Mouse (Mus musculus) kidney, postnatal 0 days (tissue): ENCODE measurements around the gene Anapc2. TPM values are rescaled to one million over a fixed set of nuclear protein-coding genes. Genes with fewer than 3 reads are reported as not detected.

Experiments
- ATAC-seq: fragments of 200-750 bp; cut with Nextera tagmentation; replicated peaks from 2 replicates; pipeline ENCODE4 v1.8.0; 2017; ENCODE audit warnings: low read depth, moderate number of reproducible peaks, moderate TSS enrichment, moderate library complexity; ENCODE audit not compliant: low FRiP score
- DNase-seq: peaks from one replicate; pipeline ENCODE4 v3.0.0-alpha.2; 2016; ENCODE audit warnings: low spot score
- H3K27ac ChIP-seq: fragments of 300-500 bp; sonication (generic); 2 replicates; pipeline ENCODE4 v1.5.1; 2014; ENCODE audit warnings: mild to moderate bottlenecking
- H3K27me3 ChIP-seq: fragments of 300-500 bp; sonication (generic); 2 replicates; pipeline ENCODE4 v1.6.1; 2014; ENCODE audit warnings: low read length, mixed read lengths; ENCODE audit not compliant: insufficient read depth
- H3K36me3 ChIP-seq: fragments of 300-500 bp; sonication (generic); 2 replicates; pipeline ENCODE4 v1.6.1; 2014; ENCODE audit warnings: low read length, mixed read lengths; ENCODE audit not compliant: insufficient read depth
- H3K4me1 ChIP-seq: fragments of 300-500 bp; sonication (generic); replicated peaks from 2 replicates; pipeline ENCODE4 v1.6.1; 2014; ENCODE audit warnings: antibody characterized with exemption, low read length, mixed read lengths; ENCODE audit not compliant: insufficient read depth
- H3K4me2 ChIP-seq: fragments of 300-500 bp; sonication (generic); 2 replicates; pipeline ENCODE4 v1.6.1; 2014; ENCODE audit warnings: mild to moderate bottlenecking, low read length, moderate library complexity, mixed read lengths
- H3K4me3 ChIP-seq: fragments of 300-500 bp; sonication (generic); replicated peaks from 2 replicates; pipeline ENCODE4 v1.5.1; 2014; ENCODE audit warnings: low read depth, low read length
- H3K9ac ChIP-seq: fragments of 300-500 bp; sonication (generic); 2 replicates; pipeline ENCODE4 v1.6.1; 2014; ENCODE audit warnings: low read depth, low read length
- H3K9me3 ChIP-seq: fragments of 300-500 bp; sonication (generic); replicated peaks from 2 replicates; pipeline ENCODE4 v1.6.1; 2016; ENCODE audit warnings: low read length, inconsistent platforms, mixed read lengths
- CTCF ChIP-seq: IDR thresholded peaks from 2 replicates; pipeline ENCODE4 v1.5.1; 2016; ENCODE audit warnings: antibody characterized with exemption, low read depth, mild to moderate bottlenecking, moderate library complexity
- WGBS: fragments of 180-500 bp; shearing (Covaris S2); extraction: QIAGEN DNeasy Blood & Tissue Kit; methylation state at CpG from one replicate; pipeline ENCODE4 v1.1.7; 2014; 5-methylcytosine and 5-hydroxymethylcytosine counted together
- polyA plus RNA-seq: library from polyadenylated mRNA; unstranded; fragments of >200 nt; fragmentation: Nextera tagmentation; extraction: Ambion mirVana; gene quantifications from 2 replicates; pipeline ENCODE4 v1.2.1, GENCODE M21; 2015

Gene Anapc2
- polyA plus RNA-seq, result 79.4 and 84.0 TPM in 2 replicates

- Histone ChIP-seq H3K27ac (peak within 1 kb of the TSS; percentile 86), H3K9ac (peak within 1 kb of the TSS; percentile 81), H3K4me1 (peaks cover 19% of the 10 kb centered on the region), H3K4me3 (peak within 1 kb of the TSS; percentile 59), H3K4me2 (peak within 1 kb of the TSS; percentile 73), H3K36me3 (peaks cover 51% of the 10 kb centered on the region), H3K9me3 (no peaks in the 10 kb centered on the region), H3K27me3 (no peaks in the 10 kb centered on the region)
- DNase-seq, result peak; percentile 97
- peak; percentile 57 for TF ChIP-seq CTCF
- ATAC-seq, result peak; percentile 96
- whole genome bisulfite sequencing, result under 1% methylated on average over 52 of the region's 55 CpGs
These were observed at the start of gene Anapc2, which contains the start of gene Ssna1 for GRCm38 (mm10) chr2:25271827-25272511. TSS of gene Anapc2 (plus strand) at chr2:25272478. TSS of gene Ssna1 (minus strand) at chr2:25272438.

GRCm38 (mm10) chr2:25223681-25224491, 48.4 kb upstream of the Anapc2 start:
- Histone ChIP-seq H3K4me3 (peak overlapping the region; percentile 83), H3K9me3 (no peaks in the 10 kb centered on the region), H3K36me3 (0 out of 2 replicates have a peak, but pooled peaks cover 4% of the 10 kb centered on the region), H3K27me3 (no peaks in the 10 kb centered on the region), H3K9ac (peak overlapping the region; percentile 89), H3K27ac (peak overlapping the region; percentile 97), H3K4me2 (peak overlapping the region; percentile 91), H3K4me1 (peaks cover 15% of the 10 kb centered on the region)
- DNase-seq (peak; percentile 77), ATAC-seq (peak; percentile 47)
- TF ChIP-seq CTCF, result no peak
- 2% methylated on average over 52 of the region's 53 CpGs for WGBS

GRCm38 (mm10) chr2:25224492-25224765, 47.8 kb upstream of the Anapc2 start, which contains the start of gene Tubb4b:
TSS of gene Tubb4b (minus strand) at chr2:25224702.
- H3K9ac ChIP-seq, result peak within 1 kb of the TSS; percentile 89

DNA sequence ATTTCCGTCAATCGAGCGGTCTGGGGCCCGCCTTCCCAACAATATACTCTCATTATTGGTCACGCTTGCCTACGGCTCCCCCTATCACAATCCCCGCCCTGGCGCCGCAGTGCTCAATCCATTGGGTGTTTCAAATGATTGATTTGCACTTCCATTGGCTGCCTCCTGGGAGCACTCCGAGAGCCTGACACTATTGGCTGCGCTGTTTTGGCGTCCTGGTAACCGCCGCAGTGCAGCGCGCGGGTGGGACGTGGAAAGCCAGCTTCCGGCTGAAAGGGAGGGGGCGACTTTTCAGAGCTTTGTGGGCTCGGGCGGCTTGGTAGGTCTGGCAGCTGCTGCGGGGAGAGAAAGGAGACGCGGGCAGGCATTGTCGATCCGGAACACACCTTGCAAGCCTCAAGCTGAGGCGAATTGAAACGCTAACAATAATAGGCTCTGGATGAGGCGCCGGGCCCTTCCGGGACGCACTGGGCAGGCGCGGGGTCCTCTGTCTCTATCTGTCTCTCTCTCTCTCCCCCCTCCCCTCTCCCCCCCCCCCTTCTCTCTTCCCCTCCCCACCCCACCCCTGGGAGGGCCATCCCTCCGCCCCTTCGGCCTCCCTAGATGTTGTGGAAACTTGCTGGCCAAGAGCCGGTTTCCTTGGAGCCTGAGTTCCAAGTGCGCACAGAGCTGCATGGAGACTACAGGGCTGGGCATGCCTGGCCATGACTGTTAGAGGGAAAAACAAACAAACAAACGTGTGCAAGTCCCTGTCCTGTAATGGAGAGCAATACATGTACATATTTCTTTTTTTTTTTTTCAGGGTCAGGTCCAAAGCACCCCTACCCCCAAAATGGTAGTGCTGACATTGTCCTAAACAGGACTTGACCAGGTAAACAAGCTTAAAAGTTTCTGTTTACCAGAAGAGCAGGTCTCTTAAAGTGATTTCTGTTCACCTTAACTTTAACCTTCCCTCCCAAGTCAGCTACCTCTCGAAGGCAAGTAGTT, 47.2 kb upstream of the Anapc2 start:
- peak overlapping the region; percentile 54 for H3K4me2 ChIP-seq
- H3K27ac ChIP-seq, result peak overlapping the region; percentile 97
- DNase-seq (peak; percentile 100), ATAC-seq (peak; percentile 94)
- WGBS, result 2% methylated on average over 33 of the region's 41 CpGs
- TF ChIP-seq CTCF, result peak; percentile 28
- H3K36me3 ChIP-seq, result 0 out of 2 replicates have a peak, but pooled peaks cover 4% of the 10 kb centered on the region
- H3K4me3 ChIP-seq, result peak overlapping the region; percentile 83
- H3K27me3 ChIP-seq, result no peaks in the 10 kb centered on the region
- no peaks in the 10 kb centered on the region for H3K9me3 ChIP-seq
- peak overlapping the region; percentile 63 for H3K9ac ChIP-seq
- peaks cover 18% of the 10 kb centered on the region for H3K4me1 ChIP-seq

More at GRCm38 (mm10) chr2:25224492-25224765, 47.8 kb upstream of the Anapc2 start, which contains the start of gene Tubb4b:
- 0 out of 2 replicates have a peak, but pooled peaks cover 4% of the 10 kb centered on the region for H3K36me3 ChIP-seq
- H3K9me3 ChIP-seq, result no peaks in the 10 kb centered on the region
- peak within 1 kb of the TSS; percentile 91 for H3K4me2 ChIP-seq
- TF ChIP-seq CTCF, result peak; percentile 22; the same call in 1 of the 2 replicates
- peak within 1 kb of the TSS; percentile 97 for H3K27ac ChIP-seq
- DNase-seq (no peak), ATAC-seq (no peak)
- H3K4me3 ChIP-seq, result peak within 1 kb of the TSS; percentile 83
- WGBS, result under 1% methylated on average over 17 of the region's 17 CpGs
- H3K4me1 ChIP-seq, result peaks cover 18% of the 10 kb centered on the region
- no peaks in the 10 kb centered on the region for H3K27me3 ChIP-seq

- no peaks in the 10 kb centered on the region for H3K9me3 ChIP-seq
- peak overlapping the region; percentile 18; the same call in 1 of the 2 replicates for H3K9ac ChIP-seq
- no peak for DNase-seq
- TF ChIP-seq CTCF, result no peak
- H3K27ac ChIP-seq, result peak overlapping the region; percentile 97
- peak overlapping the region; percentile 54; the same call in 1 of the 2 replicates for H3K4me2 ChIP-seq
- H3K27me3 ChIP-seq, result no peaks in the 10 kb centered on the region
- 81% methylated on average over 8 of the region's 8 CpGs for WGBS
- H3K4me3 ChIP-seq, result no peak overlapping the region; the same call in 1 of the 2 replicates
- 0 out of 2 replicates have a peak, but pooled peaks cover 4% of the 10 kb centered on the region for H3K36me3 ChIP-seq
- no peak for ATAC-seq
- peaks cover 18% of the 10 kb centered on the region for H3K4me1 ChIP-seq
These were observed 46.4 kb upstream of the Anapc2 start for GRCm38 (mm10) chr2:25225811-25226379.
